Mouse (Mus musculus): ENCODE results near the gene Dscam.

Gene Dscam

GRCm38 (mm10) chr16:96757588-96758313 lies 412.8 kb downstream of the Dscam start:
- no peak for DNase-seq

GRCm38 (mm10) chr16:96756994-96757393 lies 413.6 kb downstream of the Dscam start:
- no peak for DNase-seq

- no peak for DNase-seq
Measured at GRCm38 (mm10) chr16:96754971-96755504, 415.5 kb downstream of the Dscam start.

- DNase-seq: no peak
Measured at GRCm38 (mm10) chr16:96754381-96754780, 416.2 kb downstream of the Dscam start.

- no peak for DNase-seq
Measured at GRCm38 (mm10) chr16:96753781-96754173, 416.8 kb downstream of the Dscam start.

- DNase-seq: no peak
Measured at GRCm38 (mm10) chr16:96753164-96753780, 417.3 kb downstream of the Dscam start.

GRCm38 (mm10) chr16:96742475-96743255 lies 427.9 kb downstream of the Dscam start:
- no peak for DNase-seq

GRCm38 (mm10) chr16:96741336-96741735 lies 429.2 kb downstream of the Dscam start:
- DNase-seq: no peak

- DNase-seq: no peak
Measured at GRCm38 (mm10) chr16:96740073-96741055, 430.2 kb downstream of the Dscam start.

GRCm38 (mm10) chr16:96736501-96736900 lies 434.1 kb downstream of the Dscam start:
- no peak for DNase-seq

GRCm38 (mm10) chr16:96730881-96731280 lies 439.7 kb downstream of the Dscam start:
- DNase-seq: no peak

- DNase-seq: no peak
Measured at GRCm38 (mm10) chr16:96727836-96728774, 442.4 kb downstream of the Dscam start.

GRCm38 (mm10) chr16:96725071-96725724 lies 445.4 kb downstream of the Dscam start:
- no peak for DNase-seq

- DNase-seq: no peak
Measured at GRCm38 (mm10) chr16:96724591-96724990, 446.0 kb downstream of the Dscam start.

- no peak for DNase-seq
Measured at GRCm38 (mm10) chr16:96724123-96724522, 446.4 kb downstream of the Dscam start.

- no peak for DNase-seq
Measured at GRCm38 (mm10) chr16:96723066-96723669, 447.4 kb downstream of the Dscam start.

- no peak for DNase-seq
Measured at GRCm38 (mm10) chr16:96722135-96722534, 448.4 kb downstream of the Dscam start.

- no peak for DNase-seq
Measured at GRCm38 (mm10) chr16:96721241-96721640, 449.3 kb downstream of the Dscam start.

- DNase-seq: no peak
Measured at GRCm38 (mm10) chr16:96720666-96721065, 449.9 kb downstream of the Dscam start.

- DNase-seq: no peak
Measured at GRCm38 (mm10) chr16:96718221-96718620, 452.3 kb downstream of the Dscam start.

All from kidney, adult 8-10 months (tissue).